Mouse (Mus musculus): ENCODE results near the gene Rab5c.

Gene Rab5c

GRCm38 (mm10) chr11:100719312-100719711 lies 18.7 kb downstream of the Rab5c start:
- DNase-seq, result no peak

DNA sequence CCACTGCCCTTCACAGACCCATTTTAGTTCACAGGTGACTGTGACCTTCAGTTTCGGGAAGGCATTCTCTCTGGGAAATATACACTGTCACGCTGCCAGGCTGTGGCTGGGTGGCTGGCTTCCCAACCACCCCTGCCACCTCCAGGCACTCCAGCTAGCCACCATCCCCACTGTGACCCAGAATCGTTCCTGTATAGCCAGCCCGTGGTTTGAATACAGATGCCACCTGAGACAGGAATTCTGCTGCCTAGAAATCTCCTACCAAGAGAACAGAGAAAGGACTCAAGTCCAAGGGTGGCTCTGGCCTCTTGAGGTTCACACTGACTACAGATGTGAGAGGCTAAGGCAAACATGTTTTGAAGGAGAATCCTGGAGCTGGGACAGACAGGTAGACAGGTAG lies 19.1 kb downstream of the Rab5c start:
- peak; percentile 54 for DNase-seq

- no peak for DNase-seq
These were observed 19.6 kb downstream of the Rab5c start for GRCm38 (mm10) chr11:100718462-100718861.

DNA sequence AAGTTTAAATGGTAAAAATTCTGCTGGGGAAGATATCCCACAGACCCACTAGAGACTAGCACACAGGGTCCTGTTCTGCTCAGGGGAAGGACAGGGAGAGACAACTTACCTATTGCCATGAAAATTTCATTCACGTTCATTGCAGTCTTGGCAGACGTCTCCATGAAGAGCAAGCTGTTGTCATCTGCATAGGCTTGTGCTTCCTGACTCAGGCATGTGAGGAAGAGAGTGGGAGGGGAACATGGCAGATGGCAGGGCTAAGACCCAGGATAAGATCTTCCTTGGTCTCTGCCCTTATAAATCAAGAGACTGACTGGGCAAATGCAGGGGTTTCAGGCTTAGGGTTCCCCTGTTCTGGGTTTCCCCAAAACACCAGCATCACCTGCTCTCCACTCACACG lies 21.4 kb downstream of the Rab5c start:
- DNase-seq, result no peak

DNA sequence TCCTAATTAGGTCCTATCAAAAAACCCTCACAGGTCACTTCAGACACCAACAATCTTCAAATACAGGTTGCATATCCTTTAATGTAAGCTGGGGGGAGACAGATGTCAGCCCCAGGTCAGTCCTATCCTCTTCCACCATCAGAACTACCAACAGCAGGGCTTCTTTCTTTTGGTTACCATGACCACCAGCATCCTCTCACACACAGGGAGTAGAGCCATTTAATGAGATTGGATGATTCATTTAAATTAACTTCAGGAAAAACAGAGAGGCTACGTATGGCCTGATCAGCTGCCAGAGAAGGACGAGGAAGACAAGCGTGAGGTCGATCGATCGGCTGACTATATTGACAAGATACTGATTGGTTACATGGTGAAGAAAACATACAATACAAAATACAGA lies 23.1 kb downstream of the Rab5c start:
- no peak for DNase-seq

- peak; percentile 87 for DNase-seq
These were observed 23.5 kb downstream of the Rab5c start for GRCm38 (mm10) chr11:100714534-100714915.

DNA sequence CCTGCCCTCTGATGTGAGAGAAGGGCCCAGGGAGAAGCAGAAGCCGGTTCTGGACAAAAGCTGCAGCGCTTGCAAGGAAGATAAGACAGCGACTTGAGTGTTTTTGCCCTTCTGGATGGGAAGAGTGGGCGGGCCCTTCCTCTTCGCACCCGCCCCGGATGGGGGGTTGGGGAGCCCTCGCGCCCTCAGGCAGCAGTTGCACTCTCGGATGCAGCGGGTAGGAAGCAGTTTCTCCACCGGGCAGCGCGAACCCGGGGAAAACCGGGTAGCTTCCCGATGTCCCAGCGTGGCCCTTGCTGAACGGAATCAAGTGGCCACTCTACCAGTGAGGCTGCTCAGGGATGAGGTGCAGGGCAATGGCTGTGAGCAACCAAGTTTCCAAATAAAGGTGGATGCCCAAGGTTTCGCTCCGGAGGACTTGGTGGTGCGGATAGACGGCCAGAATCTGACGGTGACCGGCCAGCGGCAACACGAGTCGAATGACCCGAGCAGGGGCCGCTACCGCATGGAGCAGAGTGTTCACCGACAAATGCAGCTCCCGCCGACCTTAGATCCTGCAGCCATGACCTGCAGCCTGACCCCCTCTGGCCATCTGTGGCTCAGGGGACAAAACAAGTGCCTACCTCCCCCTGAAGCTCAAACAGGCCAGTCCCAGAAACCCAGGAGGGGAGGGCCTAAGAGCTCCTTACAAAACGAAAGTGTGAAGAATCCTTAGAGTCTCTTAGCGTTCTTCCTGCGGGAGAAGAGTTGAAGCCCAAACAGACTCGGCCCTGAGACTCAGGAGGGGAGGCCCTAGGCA lies 24.1 kb downstream of the Rab5c start, which contains the start of gene Hspb9:
Gene Hspb9, plus strand, starts transcription at position 116 of the 799 bp plus-strand sequence.
- DNase-seq, result peak; percentile 76

GRCm38 (mm10) chr11:100713174-100713573 lies 24.8 kb downstream of the Rab5c start:
- DNase-seq, result no peak

- DNase-seq, result peak; percentile 85
These were observed 26.0 kb downstream of the Rab5c start, which contains the start of gene Kat2a for GRCm38 (mm10) chr11:100711783-100712615. Gene Kat2a (minus strand): TSS chr11:100712465.

GRCm38 (mm10) chr11:100710977-100711376 lies 27.0 kb downstream of the Rab5c start:
- no peak for DNase-seq

- DNase-seq, result no peak
These were observed 27.5 kb downstream of the Rab5c start for GRCm38 (mm10) chr11:100710528-100710927.

DNA sequence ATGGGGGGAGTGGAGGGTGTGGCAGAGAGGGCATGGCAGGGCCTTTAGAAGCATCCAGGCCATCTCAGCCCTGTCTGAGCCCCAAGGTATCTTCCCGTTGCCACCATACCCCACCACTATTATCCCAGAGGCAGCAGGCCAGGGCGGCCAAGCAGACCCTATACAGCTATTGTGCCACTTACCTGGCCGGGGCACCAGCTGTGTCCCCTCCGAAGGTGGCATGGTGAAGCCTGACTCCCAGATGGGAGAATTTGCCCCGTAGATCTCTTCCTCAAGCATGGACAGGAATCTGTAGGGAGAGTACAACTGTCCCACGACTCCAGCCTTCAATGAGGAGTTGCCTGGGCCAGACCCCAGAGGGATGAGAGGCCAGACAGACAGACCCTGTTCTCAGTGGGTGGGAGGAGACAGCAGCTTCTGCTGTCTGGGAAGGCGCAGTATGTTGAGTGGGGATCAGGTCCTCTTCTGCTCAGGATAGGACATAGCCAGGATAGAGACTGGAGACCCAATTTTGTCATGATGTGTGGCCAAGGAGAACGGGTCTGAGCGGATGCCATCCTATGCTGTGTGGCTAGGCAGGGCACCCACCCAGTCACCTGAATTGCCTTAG lies 28.7 kb downstream of the Rab5c start:
- no peak for DNase-seq

GRCm38 (mm10) chr11:100705095-100705747 lies 32.8 kb downstream of the Rab5c start:
- DNase-seq, result no peak

DNA sequence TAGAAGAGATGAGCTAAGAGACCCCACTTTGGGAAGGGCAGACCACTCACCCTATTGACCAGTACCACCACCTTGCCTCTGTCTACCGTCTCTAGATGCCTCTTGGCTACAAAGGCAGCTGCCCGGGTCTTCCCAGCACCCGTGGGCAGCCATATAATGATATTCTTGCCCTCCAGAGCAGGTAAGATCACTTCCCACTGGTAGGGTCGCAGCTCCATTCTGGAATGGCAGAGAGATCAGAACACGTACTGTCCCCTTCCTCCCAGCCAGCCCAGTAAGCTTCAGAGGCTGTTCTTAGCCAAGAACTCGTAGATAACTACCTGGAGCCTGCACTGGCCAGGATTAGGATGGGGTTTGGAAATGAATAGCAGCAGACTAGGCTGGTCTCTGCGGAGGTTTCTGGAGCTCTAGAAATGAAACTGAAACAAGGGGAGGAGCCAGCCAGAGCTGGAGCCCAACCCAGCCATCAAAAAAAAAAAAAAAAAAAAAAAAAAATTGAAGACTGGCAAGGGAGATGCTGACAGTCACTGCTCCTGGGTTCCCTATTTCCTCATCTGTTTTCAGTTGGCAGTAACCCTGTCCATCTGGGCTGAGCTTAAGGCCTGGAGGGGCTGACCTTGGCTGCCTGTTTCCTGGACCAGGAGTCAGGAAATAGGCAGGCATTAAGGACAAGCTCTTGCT lies 34.0 kb downstream of the Rab5c start, which contains the start of gene Dhx58:
Gene Dhx58, minus strand, starts transcription at position 421 of the 681 bp plus-strand sequence.
- no peak for DNase-seq

DNA sequence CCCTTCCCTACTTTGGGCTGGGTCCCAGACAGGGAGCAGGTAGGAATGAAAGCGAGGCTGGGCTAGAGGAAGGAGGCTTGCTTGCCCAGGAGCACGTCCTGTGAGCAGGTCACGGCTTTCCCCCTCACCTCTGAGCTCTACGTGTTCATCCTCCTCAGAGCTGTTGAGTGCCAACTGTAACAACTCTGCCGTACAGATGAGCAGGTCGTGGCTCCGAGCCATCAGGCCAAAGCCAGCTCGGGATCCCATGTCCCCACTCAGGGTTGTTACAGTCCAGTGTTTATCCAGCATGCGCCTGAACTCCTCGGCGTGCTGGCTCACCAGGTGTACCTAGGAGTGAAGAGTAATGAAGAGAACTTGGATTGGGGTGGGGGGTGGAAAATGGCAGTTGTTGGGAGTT lies 34.6 kb downstream of the Rab5c start:
- peak; percentile 57 for DNase-seq

- DNase-seq, result no peak
These were observed 35.1 kb downstream of the Rab5c start for GRCm38 (mm10) chr11:100702906-100703305.

GRCm38 (mm10) chr11:100702081-100702851 lies 35.7 kb downstream of the Rab5c start:
- DNase-seq, result peak; percentile 68

DNA sequence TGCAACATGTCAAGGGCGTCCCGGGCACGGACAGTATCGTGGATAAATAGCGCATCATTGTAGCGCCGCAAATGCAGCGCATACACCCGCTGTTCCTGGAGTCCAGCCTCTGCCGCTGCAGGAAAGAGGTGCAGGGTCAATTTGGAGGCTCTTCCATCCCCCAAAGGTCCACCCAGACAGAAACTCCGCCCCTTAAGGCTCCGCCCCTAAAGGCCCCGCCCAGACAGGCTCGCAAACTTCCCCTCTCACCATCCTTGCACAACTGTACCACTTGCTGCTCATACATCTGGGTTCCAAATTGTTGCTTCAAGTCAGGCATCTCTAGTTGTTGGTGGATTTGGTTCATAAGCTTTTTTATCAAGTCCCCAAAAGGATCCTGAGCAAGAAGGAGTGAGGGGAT lies 36.7 kb downstream of the Rab5c start:
- DNase-seq, result peak; percentile 52

- no peak for DNase-seq
These were observed 37.3 kb downstream of the Rab5c start for GRCm38 (mm10) chr11:100700710-100701109.

DNA sequence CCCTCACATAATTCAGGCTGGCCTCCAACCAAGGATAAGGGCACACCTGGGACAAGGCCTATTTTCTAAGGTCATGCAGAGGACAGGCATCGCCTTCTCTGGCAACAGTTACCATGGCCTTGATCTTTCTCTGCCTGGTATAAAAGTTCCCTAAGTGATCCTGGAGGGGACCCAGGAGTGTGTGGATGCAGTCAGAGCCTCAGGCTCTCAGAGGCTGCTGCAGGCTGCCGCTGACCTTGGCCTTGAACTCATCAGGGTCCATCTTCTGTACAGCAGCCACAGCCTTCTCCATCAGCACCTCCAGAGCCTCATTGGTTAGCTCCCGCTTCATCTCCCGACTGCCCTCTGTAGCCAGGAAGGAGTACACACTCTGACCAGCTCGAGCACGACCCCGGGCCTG lies 40.1 kb downstream of the Rab5c start:
- no peak for DNase-seq

DNA sequence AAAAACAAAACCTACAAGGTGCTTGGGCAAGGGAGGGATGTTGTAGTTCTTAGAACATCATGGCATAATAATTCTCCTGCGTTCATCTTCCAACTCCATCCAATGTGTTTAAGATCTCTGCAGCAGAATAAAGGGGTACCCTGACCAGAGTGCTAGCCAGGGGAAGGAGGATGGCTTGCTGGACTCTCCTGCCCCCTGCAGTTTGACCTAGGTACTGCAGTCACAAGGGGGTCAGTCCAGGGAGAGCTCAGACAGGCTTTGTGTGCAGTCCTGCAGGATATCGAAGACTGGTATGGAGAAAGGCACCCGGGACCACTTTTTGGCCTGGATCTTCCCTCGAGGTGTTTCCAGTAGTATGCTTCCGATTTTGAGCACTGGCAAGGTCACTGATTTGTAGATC lies 43.1 kb downstream of the Rab5c start:
- DNase-seq, result peak; percentile 78
